Mouse (Mus musculus): ENCODE measurements around the gene Fcnb. TPM values are rescaled to one million over a fixed set of nuclear protein-coding genes. Genes with fewer than 3 reads are reported as not detected.

Gene Fcnb
- polyA plus RNA-seq, 1 experiment = not detected

DNA sequence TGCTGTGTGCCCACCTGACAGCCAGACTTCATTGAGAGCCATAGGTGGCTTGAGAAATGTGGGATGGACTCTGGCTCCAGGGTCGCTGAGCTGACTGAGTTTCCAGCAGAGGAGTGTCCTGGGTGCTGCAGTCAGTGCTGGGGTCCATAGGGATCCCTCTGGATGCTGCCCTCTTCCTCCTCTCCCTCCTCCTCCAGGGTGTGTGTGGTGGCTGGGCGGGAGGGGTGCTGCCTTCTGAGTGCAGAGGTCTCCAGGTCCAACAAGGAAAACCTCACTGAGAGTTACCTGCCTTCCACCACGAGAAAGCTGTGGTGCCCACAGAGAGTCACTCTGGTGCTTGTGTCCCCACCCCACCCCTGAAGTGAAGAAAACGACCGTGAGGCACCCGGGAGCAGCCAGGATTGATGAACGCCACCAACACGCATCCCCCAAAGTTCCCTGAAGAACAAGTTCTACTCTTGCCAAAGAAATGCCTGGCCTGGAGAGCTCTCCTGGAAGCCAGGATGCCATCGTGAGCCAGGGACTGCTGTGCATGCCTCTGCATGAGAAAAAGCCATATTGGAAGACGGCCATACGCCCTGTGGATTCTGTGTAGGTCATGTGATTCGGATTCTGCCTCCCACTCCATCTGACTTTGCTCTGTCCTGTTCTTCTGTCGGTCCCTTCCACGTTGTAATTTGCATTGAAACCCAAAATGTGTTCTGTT lies 46.1 kb downstream of the Fcnb start:
- TF ChIP-seq GATA1 (IDR thresholded peaks at IDR 0.05; ENCODE audit: low read length) = no peak
- no peaks in the 10 kb centered on the region for H3K27me3 ChIP-seq (ENCODE audit: control insufficient read depth)
- no peaks in the 10 kb centered on the region for H3K9me3 ChIP-seq (ENCODE audit: control insufficient read depth, low read length)
- peaks cover 41% of the 10 kb centered on the region for H3K36me3 ChIP-seq (ENCODE audit: control insufficient read depth)
- H3K4me1 ChIP-seq (ENCODE audit: control insufficient read depth) = peaks cover 34% of the 10 kb centered on the region
- no peak overlapping the region for H3K4me3 ChIP-seq (replicated peaks)

DNA sequence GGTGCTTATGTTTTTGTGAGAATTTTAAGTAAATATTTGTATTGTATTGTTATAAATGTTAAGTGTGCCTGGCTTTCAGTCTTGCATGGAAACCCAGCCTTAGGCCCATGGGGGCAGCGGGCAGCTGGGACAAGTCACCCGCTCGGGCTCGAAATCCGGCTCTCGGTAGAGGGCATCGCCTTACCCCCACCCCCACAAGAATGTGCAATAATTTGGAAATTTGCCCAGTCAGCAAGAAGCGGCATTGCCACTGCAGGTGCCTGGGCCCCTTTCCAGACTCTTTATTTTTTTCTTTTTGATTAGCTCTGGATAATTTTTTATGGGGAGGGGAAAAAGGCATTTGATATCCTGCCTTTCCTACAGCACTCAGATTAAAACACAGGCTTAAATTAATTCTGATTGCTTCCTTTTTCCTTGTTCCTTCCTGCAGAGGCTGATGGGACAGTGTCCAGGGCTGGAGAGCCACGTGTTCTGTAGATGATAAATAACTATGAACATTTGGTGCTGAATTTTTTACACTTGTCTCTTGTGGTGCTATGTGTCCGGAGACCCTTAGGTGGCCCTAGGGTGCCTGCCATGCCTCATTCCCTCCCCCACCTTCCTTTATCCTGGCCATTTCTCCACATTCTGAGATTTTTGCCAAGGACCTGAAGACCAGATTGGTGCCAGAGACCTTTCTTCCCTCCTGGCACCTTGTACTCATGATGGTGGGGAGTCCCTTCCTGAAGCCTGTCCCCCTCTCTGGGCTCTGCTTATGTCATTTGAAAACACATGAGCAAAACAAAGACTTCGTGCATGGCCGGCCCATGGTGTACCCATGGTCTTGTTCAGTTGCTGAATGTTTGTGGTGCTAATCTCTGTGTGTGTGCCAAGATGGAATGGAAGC lies 46.9 kb downstream of the Fcnb start:
- TF ChIP-seq GATA1 (IDR thresholded peaks at IDR 0.05; ENCODE audit: low read length) = no peak
- no peak for TF ChIP-seq TAL1 (IDR thresholded peaks at IDR 0.05; ENCODE audit: low read length)
- H3K36me3 ChIP-seq (ENCODE audit: control insufficient read depth) = peaks cover 46% of the 10 kb centered on the region
- H3K9me3 ChIP-seq (ENCODE audit: control insufficient read depth, low read length) = no peaks in the 10 kb centered on the region
- no peak overlapping the region for H3K4me3 ChIP-seq (replicated peaks)
- peaks cover 36% of the 10 kb centered on the region for H3K4me1 ChIP-seq (ENCODE audit: control insufficient read depth)
- no peaks in the 10 kb centered on the region for H3K27me3 ChIP-seq (ENCODE audit: control insufficient read depth)

DNA sequence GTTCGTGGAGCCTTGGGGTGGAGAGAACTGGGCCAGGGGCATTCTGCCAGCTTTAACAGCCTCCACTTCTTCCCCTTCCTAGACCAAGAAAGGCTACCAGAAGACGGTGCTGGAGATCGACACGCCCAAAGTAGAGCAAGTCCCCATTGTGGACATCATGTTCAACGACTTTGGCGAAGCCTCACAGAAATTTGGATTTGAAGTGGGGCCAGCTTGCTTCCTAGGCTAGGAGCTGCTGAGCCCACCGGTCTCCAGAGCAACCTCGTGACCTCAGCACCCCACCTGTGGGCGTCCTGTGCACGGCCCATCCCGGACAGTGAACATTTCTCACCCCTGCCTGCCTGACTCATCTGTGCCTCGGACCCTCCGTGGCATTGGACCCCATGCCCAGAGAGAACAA lies 47.9 kb downstream of the Fcnb start:
- Histone ChIP-seq H3K27me3 (ENCODE audit: control insufficient read depth) (no peaks in the 10 kb centered on the region), H3K9me3 (ENCODE audit: control insufficient read depth, low read length) (no peaks in the 10 kb centered on the region), H3K36me3 (ENCODE audit: control insufficient read depth) (peaks cover 54% of the 10 kb centered on the region), H3K4me1 (ENCODE audit: control insufficient read depth) (peaks cover 45% of the 10 kb centered on the region), H3K4me3 (replicated peaks) (no peak overlapping the region)
- no peak for TF ChIP-seq GATA1 (IDR thresholded peaks at IDR 0.05; ENCODE audit: low read length)
- no peak for TF ChIP-seq TAL1 (IDR thresholded peaks at IDR 0.05; ENCODE audit: low read length)

DNA sequence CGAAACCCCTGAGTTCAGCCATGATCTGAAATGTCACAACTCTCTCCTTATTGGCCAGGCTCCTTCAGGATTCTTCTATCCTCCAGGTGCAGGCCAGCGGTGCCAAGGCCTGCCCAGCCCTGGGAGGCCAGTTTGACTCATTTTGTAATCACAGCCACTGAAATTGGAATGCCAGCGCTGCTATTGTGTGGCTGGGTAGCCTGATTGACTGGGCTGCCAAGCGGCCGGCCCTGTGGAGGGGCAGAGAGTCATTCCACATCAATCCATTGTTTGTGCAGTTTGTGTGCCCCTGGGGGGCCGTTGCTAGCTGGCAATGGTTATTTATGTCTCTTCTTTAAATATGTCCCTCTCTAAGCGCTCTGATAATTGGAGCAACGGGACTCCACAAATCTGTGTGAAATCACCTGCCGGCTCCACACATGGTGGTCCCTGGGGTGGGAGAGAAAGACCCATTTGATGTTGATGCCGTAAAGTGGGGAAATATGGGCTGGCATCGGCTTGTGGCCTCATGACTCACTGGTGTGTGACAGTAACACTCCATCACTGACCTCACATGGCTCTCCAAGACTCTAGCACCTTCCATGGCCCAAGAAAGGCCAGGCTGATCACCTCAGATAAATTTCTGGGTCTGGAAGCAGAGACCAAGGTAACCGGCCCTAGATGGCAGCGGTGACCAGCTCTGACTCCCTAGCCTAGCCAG lies 50.5 kb downstream of the Fcnb start:
- Histone ChIP-seq H3K4me3 (replicated peaks) (no peak overlapping the region), H3K9me3 (ENCODE audit: control insufficient read depth, low read length) (no peaks in the 10 kb centered on the region), H3K4me1 (ENCODE audit: control insufficient read depth) (peaks cover 60% of the 10 kb centered on the region), H3K27me3 (ENCODE audit: control insufficient read depth) (no peaks in the 10 kb centered on the region), H3K36me3 (ENCODE audit: control insufficient read depth) (peaks cover 68% of the 10 kb centered on the region)
- TF ChIP-seq GATA1 (IDR thresholded peaks at IDR 0.05; ENCODE audit: low read length) (no peak), TAL1 (IDR thresholded peaks at IDR 0.05; ENCODE audit: low read length) (no peak)

DNA sequence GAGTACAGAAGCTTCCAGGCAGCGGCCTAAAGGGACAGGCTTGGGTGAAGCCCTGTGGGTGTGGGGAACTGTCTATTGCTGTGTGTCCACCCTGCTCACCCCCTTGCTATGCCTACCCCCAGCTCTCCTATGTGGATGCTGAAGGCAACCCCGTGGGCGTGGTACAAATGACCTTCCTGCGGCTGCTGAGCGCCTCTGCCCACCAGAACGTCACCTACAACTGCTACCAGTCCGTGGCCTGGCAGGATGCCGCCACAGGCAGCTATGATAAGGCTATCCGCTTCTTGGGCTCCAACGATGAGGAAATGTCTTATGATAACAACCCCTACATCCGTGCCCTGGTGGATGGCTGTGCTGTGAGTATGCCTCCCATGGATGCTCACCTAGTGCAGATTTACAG lies 52.2 kb downstream of the Fcnb start:
- H3K4me1 ChIP-seq (ENCODE audit: control insufficient read depth) = peaks cover 58% of the 10 kb centered on the region
- H3K27me3 ChIP-seq (ENCODE audit: control insufficient read depth) = no peaks in the 10 kb centered on the region
- no peaks in the 10 kb centered on the region for H3K9me3 ChIP-seq (ENCODE audit: control insufficient read depth, low read length)
- no peak for TF ChIP-seq GATA1 (IDR thresholded peaks at IDR 0.05; ENCODE audit: low read length)
- no peak for TF ChIP-seq TAL1 (IDR thresholded peaks at IDR 0.05; ENCODE audit: low read length)
- H3K36me3 ChIP-seq (ENCODE audit: control insufficient read depth) = peaks cover 73% of the 10 kb centered on the region
- H3K4me3 ChIP-seq (replicated peaks) = peak overlapping the region; percentile 36

DNA sequence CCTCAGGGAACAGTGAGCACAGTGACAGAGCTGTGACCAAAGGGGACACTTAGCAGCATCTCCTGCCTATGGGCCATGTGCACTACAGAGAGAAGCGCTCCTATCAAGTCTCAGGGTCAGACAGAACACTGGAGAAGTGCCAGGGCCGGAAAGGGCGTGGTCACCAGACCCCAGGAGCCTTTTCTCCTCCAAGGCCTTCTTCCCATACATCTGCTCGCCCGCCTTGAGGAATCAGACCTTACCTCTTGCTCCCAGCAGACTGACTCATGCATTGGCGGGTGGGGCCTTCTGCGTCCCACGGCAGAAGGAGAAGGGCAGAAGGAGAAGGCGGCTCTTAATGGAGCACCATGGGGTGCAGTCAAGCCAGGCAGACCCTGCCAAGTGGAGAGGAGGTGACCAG lies 52.8 kb downstream of the Fcnb start:
- Histone ChIP-seq H3K27me3 (ENCODE audit: control insufficient read depth) (no peaks in the 10 kb centered on the region), H3K4me1 (ENCODE audit: control insufficient read depth) (peaks cover 56% of the 10 kb centered on the region), H3K36me3 (ENCODE audit: control insufficient read depth) (peaks cover 74% of the 10 kb centered on the region), H3K9me3 (ENCODE audit: control insufficient read depth, low read length) (no peaks in the 10 kb centered on the region), H3K4me3 (replicated peaks) (no peak overlapping the region)
- TF ChIP-seq TAL1 (IDR thresholded peaks at IDR 0.05; ENCODE audit: low read length) = no peak
- TF ChIP-seq GATA1 (IDR thresholded peaks at IDR 0.05; ENCODE audit: low read length) = no peak

Other genes with a start within 250 kb of the Fcnb start
- 1.1 and 1.2 TPM in 2 replicates for gene Col5a1, start 198.5 kb downstream of the Fcnb start, polyA plus RNA-seq (2012)
- 0.02 and 0.03 TPM in 2 replicates for gene Olfm1, start 108.1 kb upstream of the Fcnb start, polyA plus RNA-seq (2012)

All from erythroblast, embryonic 14.5 days (primary cell).